In genomic region chr7:24902264-24902629, GRCm38 (mm10) we compare ENCODE assay signal across 1 mouse cellular context.
A peak's percentile ranks its signal among the peaks of the same experiment; 100 is the strongest.
TF ChIP-seq lines count a peak whose summit lies in the region.

No protein-coding gene starts in this region.

TF ChIP-seq in MEL, 35 proteins besides CTCF, POLR2A, EP300 and RAD21:
- TF ChIP-seq GABPA (IDR thresholded peaks at IDR 0.05; ENCODE audit: low read depth, low read length), result no peak
- no peak for TF ChIP-seq MYB (IDR thresholded peaks at IDR 0.05; ENCODE audit: low read depth, low read length)
- peak; percentile 35; the same call in 1 of the 2 replicates for TF ChIP-seq TCF12 (IDR thresholded peaks at IDR 0.05; ENCODE audit: low read depth, low read length)
- peak; percentile 20; the same call in 1 of the 2 replicates for TF ChIP-seq CHD1 (IDR thresholded peaks at IDR 0.05; ENCODE audit: low read depth, low read length)
- TF ChIP-seq HCFC1 (IDR thresholded peaks at IDR 0.05; ENCODE audit: low read depth, low read length), result no peak
- no peak for TF ChIP-seq MEF2A (IDR thresholded peaks at IDR 0.05; ENCODE audit: extremely low read depth, insufficient replicate concordance, low read depth, low read length, poor library complexity, severe bottlenecking)
- TF ChIP-seq GATA1 (IDR thresholded peaks at IDR 0.05; ENCODE audit: low read depth, low read length), result peak; percentile 21; the same call in 1 of the 2 replicates
- TF ChIP-seq USF2 (IDR thresholded peaks at IDR 0.05; ENCODE audit: borderline replicate concordance in 1 of 2, insufficient read depth in 1 of 2, low read depth in 1 of 2, low read length in 2 of 2), result no peak
- TF ChIP-seq MYC (IDR thresholded peaks at IDR 0.05; ENCODE audit: low read depth, low read length), result no peak
- TF ChIP-seq MAX (IDR thresholded peaks at IDR 0.05; ENCODE audit: low read length), result no peak
- TF ChIP-seq SMC3 (IDR thresholded peaks at IDR 0.05; ENCODE audit: low read depth, low read length), result no peak
- TF ChIP-seq TBP (IDR thresholded peaks at IDR 0.05; ENCODE audit: low read depth, low read length), result no peak
- no peak for TF ChIP-seq KAT2A (conservative IDR thresholded peaks at IDR 0.05; ENCODE audit: low read depth, low read length)
- no peak for TF ChIP-seq POLR2AphosphoS5 (IDR thresholded peaks at IDR 0.05; ENCODE audit: borderline replicate concordance, low read depth, low read length)
- TF ChIP-seq ZMIZ1 (IDR thresholded peaks at IDR 0.05; ENCODE audit: low read depth, low read length), result no peak
- TF ChIP-seq ETS1 (IDR thresholded peaks at IDR 0.05; ENCODE audit: low read depth, low read length), result no peak
- no peak for TF ChIP-seq E2F4 (IDR thresholded peaks at IDR 0.05; ENCODE audit: borderline replicate concordance, low read depth, low read length)
- no peak for TF ChIP-seq ZNF384 (IDR thresholded peaks at IDR 0.05; ENCODE audit: low read depth, low read length)
- no peak for TF ChIP-seq SIN3A (IDR thresholded peaks at IDR 0.05; ENCODE audit: low read length)
- no peak; the same call in 1 of the 2 replicates for TF ChIP-seq RCOR1 (IDR thresholded peaks at IDR 0.05; ENCODE audit: low read depth, low read length)
- TF ChIP-seq MAFK (IDR thresholded peaks at IDR 0.05; ENCODE audit: borderline replicate concordance, low read depth, low read length), result no peak; the same call in 1 of the 2 replicates
- TF ChIP-seq TAL1 (IDR thresholded peaks at IDR 0.05; ENCODE audit: low read length), result peak; percentile 65
- no peak for TF ChIP-seq MXI1 (IDR thresholded peaks at IDR 0.05; ENCODE audit: low read depth, low read length)
- TF ChIP-seq ZKSCAN1 (IDR thresholded peaks at IDR 0.05; ENCODE audit: low read depth, low read length), result no peak
- no peak for TF ChIP-seq UBTF (IDR thresholded peaks at IDR 0.05; ENCODE audit: borderline replicate concordance, insufficient read depth, low read depth, low read length)
- TF ChIP-seq MAZ (IDR thresholded peaks at IDR 0.05; ENCODE audit: low read depth, low read length), result no peak
- no peak for TF ChIP-seq NELFE (IDR thresholded peaks at IDR 0.05; ENCODE audit: low read depth, low read length)
- TF ChIP-seq JUND (IDR thresholded peaks at IDR 0.05; ENCODE audit: low read depth, low read length), result no peak
- no peak for TF ChIP-seq CHD2 (IDR thresholded peaks at IDR 0.05; ENCODE audit: low read length)
- no peak for TF ChIP-seq ELF1 (IDR thresholded peaks at IDR 0.05; ENCODE audit: low read depth, low read length)
TF ChIP-seq in MEL: peak in this region for 4.
